Mouse (Mus musculus) sigmoid colon, adult 10 weeks (tissue): ENCODE results near the gene Fam53a. TPM values are rescaled to one million over a fixed set of nuclear protein-coding genes. Genes with fewer than 3 reads are reported as not detected.

Experiments
- polyA plus RNA-seq: library from polyadenylated mRNA; stranded (reverse); fragments of 350-450 nt; fragmentation: Illumina TruSeq; extraction: RNeasy Lipid Tissue Mini Kit (QIAGEN cat#74804); gene quantifications from one replicate; pipeline ENCODE4 v1.2.3, GENCODE M21; 2014; ENCODE audit warnings: low read depth, low replicate concordance

The Fam53a gene
- 6.3 TPM for polyA plus RNA-seq

DNA sequence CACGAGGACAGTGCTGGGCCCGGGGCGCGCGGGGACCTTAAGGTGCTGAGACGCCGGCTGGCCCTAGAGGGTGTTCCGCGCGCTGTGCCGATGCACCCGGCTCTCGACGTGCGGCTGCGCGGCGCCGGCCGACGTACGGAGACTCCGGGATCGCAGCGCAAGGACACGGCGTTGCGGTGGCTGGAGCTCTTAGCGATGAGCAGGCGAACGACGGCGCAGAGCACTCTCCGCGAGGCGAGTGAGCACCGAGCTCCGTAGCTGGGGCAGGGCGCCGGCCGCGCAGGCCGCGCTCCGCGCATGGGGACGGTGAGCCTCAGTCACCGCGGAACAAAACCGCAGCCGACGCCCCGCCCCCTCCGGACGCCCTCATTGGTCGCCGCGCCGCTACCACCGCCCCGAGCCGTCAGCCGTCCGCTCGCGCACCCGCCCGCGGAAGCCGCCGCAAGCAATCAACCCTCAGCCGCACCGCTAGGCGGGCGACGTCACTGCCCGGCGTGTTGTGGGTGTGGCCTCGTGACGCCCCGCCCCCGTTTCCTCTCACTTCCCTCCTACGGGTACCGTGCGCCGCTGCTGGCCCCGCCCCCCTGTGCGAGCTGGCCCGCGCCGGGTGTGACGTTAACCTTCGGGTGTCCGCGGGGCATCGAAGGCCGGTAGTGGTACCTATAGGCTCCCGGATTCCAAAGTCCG, at the start of gene Fam53a, which contains the start of gene Gm9903:
Gene Fam53a, minus strand, starts transcription at position 335 of the 687 bp plus-strand sequence.
Gene Gm9903, plus strand, starts transcription at position 625 of the 687 bp plus-strand sequence.

DNA sequence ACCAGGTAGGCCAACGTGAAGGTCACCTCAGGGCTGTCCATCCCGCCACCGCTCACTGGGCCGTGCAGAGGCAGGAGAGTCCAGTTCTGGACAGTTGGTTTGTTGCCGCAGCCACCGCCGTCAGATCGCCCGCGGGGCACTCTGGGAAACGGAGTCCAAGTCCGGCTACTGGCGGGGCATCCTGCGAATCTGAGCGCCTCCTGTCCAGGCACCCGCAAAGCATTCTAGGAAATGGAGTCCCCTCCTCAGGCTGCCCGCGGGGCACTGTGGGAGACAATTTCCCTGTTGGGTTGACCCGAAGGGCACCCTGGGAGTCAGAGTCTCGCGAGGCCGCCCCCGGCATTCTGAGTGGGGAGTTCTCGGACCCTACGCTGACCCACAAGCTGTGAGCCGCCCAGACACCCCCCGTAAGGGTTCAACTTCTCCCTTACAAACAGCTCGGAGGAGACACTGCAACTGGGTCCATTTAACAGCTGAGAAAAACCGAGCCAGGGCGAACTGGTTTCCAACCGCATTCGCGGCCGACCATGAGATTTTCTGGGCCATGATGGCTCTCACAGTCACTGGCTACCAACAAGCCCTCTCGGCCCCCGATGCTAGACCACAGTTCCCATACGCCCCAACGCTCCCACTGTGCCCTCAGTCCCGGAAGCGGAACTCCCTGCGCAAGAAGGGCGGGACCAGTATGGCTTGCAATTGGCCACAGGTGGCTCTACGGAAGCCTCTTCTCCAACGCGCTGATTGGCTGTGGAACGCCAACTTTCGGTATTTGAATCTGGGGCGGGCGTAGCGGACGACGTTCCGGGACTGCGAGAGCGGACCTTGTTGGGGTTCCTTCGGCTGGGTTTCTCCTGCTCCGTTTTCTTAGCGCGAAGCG, 28.6 kb upstream of the Fam53a start, which contains the start of the genes Tacc3 and Tmem129:
Gene Tacc3, plus strand, starts transcription at position 342 of the 877 bp plus-strand sequence.
Gene Tmem129, minus strand, starts transcription at position 630 of the 877 bp plus-strand sequence.

DNA sequence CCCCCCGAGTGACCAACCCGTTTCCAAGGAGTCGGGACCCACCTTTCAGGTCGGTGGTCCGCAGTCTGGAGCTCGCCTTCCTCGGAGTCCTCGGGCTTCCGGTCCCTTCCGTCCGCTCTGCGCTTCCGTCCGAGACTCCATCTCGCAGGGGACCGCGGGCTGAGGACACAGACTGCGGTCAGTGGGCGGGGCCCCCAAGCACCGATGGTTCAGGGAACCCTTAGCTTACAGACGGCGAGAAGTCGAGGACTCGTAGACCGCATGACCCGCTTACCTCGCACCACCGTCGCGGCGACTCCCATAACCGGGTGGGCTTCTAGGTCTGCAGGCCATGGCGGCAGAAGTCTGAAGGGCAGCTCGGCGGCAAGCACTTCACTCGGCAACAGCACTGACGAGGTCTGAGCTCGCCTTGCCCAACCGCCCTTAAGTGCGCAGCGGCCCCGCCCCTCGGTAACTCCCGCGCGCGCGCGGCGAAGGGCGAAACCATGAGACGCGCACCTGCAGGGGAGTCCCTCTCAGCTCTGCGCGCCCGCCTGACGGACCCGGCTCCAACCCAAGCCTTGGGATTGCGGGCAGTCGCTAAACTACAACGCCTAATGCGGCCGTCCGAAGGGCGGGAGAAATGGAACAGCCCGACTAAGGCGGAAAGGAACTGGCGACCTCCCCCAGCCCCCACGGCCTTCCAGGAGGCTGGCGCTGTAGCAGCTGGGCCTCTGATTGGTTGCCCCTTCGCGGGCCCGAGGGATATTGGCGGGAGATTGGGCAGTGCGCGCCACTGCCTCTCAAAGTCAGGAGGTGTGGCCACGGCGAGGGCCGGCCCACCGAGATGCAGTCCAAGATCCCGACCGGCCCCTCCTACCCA, 22.7 kb upstream of the Fam53a start, which contains the start of gene Slbp:
Gene Slbp, minus strand, starts transcription at position 654 of the 862 bp plus-strand sequence.

Other genes with a start within 250 kb of the Fam53a start
- not detected for gene Nkx1-1, start 195.7 kb downstream of the Fam53a start, polyA plus RNA-seq
- 0.66 TPM for gene Gm9903, start 290 bp upstream of the Fam53a start, polyA plus RNA-seq
- 147 TPM for gene Slbp, start 22.9 kb upstream of the Fam53a start, polyA plus RNA-seq
- 33.2 TPM for gene Tacc3, start 28.5 kb upstream of the Fam53a start, polyA plus RNA-seq
- gene Tmem129, start 28.8 kb upstream of the Fam53a start, polyA plus RNA-seq = 16.1 TPM
- 6.2 TPM for gene Fgfr3, start 92.0 kb upstream of the Fam53a start, polyA plus RNA-seq
- 15.0 TPM for gene Letm1, start 153.2 kb upstream of the Fam53a start, polyA plus RNA-seq
- gene Nsd2, start 191.1 kb upstream of the Fam53a start, polyA plus RNA-seq = 78.8 TPM